Mouse (Mus musculus) cerebellum, adult 11-12 months (tissue): ENCODE results near the gene 2010003K11Rik.

ENCODE experiments used
- DNase-seq: peaks from one replicate; pipeline ENCODE4 v3.0.0; 2022

Gene 2010003K11Rik

GRCm38 (mm10) chr19:4498062-4498933, at the start of gene 2010003K11Rik:
2010003K11Rik (minus strand) TSS chr19:4498583.
- DNase-seq, result peak; percentile 43

GRCm38 (mm10) chr19:4547801-4548200, 49.4 kb upstream of the 2010003K11Rik start:
- DNase-seq, result no peak

- no peak for DNase-seq
Observed at GRCm38 (mm10) chr19:4545841-4546240, 47.5 kb upstream of the 2010003K11Rik start.

GRCm38 (mm10) chr19:4545091-4545490, 46.7 kb upstream of the 2010003K11Rik start:
- DNase-seq, result no peak

GRCm38 (mm10) chr19:4542081-4542480, 43.7 kb upstream of the 2010003K11Rik start:
- no peak for DNase-seq

- no peak for DNase-seq
Observed at GRCm38 (mm10) chr19:4540992-4541391, 42.6 kb upstream of the 2010003K11Rik start.

- no peak for DNase-seq
Observed at GRCm38 (mm10) chr19:4540263-4540662, 41.9 kb upstream of the 2010003K11Rik start.

GRCm38 (mm10) chr19:4536606-4537005, 38.2 kb upstream of the 2010003K11Rik start:
- no peak for DNase-seq

- no peak for DNase-seq
Observed at GRCm38 (mm10) chr19:4535922-4536321, 37.5 kb upstream of the 2010003K11Rik start.

GRCm38 (mm10) chr19:4534646-4535045, 36.3 kb upstream of the 2010003K11Rik start:
- no peak for DNase-seq

GRCm38 (mm10) chr19:4521426-4522050, 23.2 kb upstream of the 2010003K11Rik start:
- DNase-seq, result no peak

- DNase-seq, result no peak
Observed at GRCm38 (mm10) chr19:4517483-4517882, 19.1 kb upstream of the 2010003K11Rik start.

GRCm38 (mm10) chr19:4516288-4516687, 17.9 kb upstream of the 2010003K11Rik start:
- no peak for DNase-seq

- no peak for DNase-seq
Observed at GRCm38 (mm10) chr19:4515746-4516145, 17.4 kb upstream of the 2010003K11Rik start.

- no peak for DNase-seq
Observed at GRCm38 (mm10) chr19:4513236-4513858, 15.0 kb upstream of the 2010003K11Rik start.

GRCm38 (mm10) chr19:4511116-4511841, 12.9 kb upstream of the 2010003K11Rik start:
- no peak for DNase-seq

GRCm38 (mm10) chr19:4509986-4510963, 11.9 kb upstream of the 2010003K11Rik start, which contains the start of gene Pcx:
Pcx (plus strand) TSS chr19:4510472.
- peak; percentile 100 for DNase-seq

GRCm38 (mm10) chr19:4507746-4508145, 9.4 kb upstream of the 2010003K11Rik start:
- no peak for DNase-seq

- no peak for DNase-seq
Observed at GRCm38 (mm10) chr19:4504830-4505229, 6.4 kb upstream of the 2010003K11Rik start.

- DNase-seq, result no peak
Observed at GRCm38 (mm10) chr19:4502701-4503100, 4.3 kb upstream of the 2010003K11Rik start.

- DNase-seq, result peak; percentile 68
Observed at GRCm38 (mm10) chr19:4497263-4497973, 965 bp downstream of the 2010003K11Rik start.
